Mouse (Mus musculus): ENCODE results near the gene Wwox. TPM values are rescaled to one million over a fixed set of nuclear protein-coding genes. Genes with fewer than 3 reads are reported as not detected.

The Wwox gene
- total RNA-seq, 2 experiments from 2014 or later, result 12.5 to 12.9 TPM

DNA sequence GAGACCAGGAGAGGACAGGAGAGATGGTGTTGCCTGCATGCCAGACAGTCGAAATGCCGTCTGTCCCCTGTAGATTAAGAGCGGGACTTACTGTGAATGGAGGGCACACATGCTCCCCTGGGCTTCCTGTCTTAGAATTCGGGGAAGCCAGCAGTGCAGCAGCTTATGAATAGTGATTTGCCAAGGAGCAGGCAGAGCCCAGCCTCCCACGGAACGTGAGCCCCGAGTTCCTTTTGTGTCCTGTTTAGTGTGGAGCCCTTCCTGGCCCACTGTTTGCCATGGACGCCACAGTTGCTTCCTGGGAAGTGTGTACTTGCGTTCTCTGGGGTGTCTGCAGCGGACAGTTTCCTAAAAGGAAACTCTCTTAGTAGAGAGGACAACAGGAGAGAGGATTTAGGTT lies 23.9 kb downstream of the Wwox start:
- DNase-seq, result no peak
- intact Hi-C loops (cut with DNase I), result no loop called here

DNA sequence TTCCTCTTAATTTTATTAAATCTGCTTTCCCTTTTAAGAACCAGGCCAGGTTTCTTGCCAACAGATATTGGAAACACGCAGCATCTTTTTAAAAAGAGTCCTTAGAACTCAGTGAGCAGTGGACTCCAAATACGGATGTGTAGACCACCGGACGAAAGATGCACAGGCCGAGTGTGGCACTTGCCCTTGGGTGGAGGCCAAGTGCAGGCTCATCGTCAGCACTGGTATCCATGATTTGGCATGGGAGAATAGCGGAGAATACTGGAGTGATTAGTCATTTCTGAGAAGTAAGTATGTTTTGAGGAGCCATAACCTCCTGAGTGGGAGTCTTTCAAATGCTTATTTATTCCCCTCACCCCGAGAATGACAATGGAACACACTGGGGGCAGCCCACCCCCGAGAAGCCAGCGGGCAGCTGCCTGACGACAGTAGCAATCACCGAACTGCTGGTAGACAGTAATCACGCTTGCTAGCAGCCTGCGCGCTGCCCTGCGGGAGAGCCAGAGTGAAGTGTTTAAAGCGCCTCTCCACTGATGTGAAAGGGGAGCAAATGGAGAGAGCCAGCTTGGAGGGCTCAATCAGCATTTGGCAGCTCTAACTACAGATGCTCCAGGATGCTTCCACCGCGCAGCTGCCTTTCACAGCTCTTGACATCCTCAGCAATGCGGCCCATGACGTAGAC lies 29.2 kb downstream of the Wwox start:
- peak; percentile 72 for DNase-seq
- intact Hi-C loops (cut with DNase I), result no loop called here

DNA sequence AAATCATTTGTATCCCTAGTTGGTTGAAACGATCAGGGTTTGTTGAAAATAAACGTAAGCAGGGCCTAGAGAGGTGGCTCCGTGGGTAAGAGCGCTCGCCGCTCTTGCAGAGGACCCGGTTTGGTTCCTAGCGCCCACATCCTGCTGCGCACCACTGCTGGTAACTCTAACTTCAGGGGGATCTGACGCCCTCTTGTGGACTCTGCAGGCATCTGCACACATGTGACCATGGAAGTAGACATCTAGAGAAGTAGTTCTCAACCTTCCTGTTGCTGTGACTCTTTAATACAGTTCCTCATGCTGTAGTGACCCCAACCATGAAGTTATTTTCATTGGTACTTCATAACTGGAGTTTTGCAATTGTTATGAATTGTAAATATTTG lies 29.7 kb downstream of the Wwox start:
- no peak for DNase-seq
- intact Hi-C loops (cut with DNase I), result no loop called here

DNA sequence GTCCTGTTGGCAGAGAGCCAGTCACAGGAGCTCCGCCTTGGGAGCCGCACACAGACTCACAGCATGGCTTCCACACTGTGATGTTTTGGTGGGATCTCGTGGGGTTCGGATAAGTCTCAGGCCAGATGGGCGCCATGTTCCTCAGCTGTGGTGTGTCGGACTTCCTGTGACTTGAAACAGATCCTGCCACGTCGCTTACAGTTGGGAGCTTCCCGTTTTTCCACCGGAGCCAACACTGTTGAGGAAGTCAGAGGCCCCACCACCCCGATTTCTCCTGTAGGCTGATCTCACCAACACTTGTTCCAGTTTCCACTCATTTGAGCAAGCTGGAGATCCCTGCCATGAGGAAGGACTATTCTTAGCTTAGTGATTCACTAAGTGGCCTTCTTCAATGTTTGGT lies 34.1 kb downstream of the Wwox start:
- intact Hi-C loops (cut with DNase I), result no loop called here
- no peak for DNase-seq

DNA sequence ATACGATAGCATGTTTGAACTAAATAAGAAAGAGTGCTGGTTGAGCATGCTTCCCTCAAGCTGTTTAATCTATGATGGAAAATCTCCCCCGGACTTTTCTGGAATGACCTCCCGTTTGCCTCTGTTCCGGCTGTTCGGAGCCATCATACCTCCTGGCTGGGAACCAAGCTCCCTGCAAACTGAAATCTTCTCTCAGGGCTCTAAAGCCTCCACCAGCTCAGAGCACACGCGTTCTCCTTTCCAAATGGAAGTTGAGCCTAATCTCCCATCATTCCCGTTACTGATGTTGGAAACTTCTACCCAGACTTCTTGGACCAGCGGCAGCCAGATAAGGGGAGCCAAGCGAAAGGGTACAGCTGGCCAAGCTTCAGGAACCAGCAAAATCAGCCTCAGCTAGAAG lies 37.5 kb downstream of the Wwox start:
- no peak for DNase-seq
- intact Hi-C loops (cut with DNase I), result no loop called here

- no peak for DNase-seq
- intact Hi-C loops (cut with DNase I), result no loop called here
Observed at GRCm38 (mm10) chr8:114477790-114478189, 38.3 kb downstream of the Wwox start.

GRCm38 (mm10) chr8:114479749-114480148 lies 40.3 kb downstream of the Wwox start:
- intact Hi-C loops (cut with DNase I), result no loop called here
- no peak for DNase-seq

DNA sequence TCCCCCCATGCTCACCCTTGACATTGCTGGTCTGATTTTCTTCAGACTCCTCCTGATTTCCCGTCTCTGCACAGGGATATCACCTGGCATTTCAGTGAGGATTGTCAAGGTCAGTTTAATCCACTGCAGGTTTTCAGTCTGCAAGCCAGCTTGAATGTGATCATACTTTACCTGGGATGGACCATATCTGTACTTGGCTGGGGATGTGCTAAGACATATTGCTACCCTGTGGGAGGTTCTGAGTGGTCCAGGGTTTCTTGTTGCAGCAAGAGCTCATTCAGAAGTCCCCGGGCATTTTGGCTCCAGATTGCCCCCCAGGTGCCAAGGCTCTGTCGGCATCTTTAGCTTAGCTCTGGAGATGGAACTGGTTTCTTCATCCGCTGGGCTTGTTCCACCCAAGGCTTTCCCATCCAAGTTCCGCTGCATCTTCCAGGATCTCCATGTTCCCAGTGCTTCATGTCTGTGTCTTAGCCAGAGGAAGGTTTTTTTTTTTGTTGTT lies 52.3 kb downstream of the Wwox start:
- intact Hi-C loops (cut with DNase I), result no loop called here
- DNase-seq, result peak; percentile 46

GRCm38 (mm10) chr8:114499448-114500144 lies 60.1 kb downstream of the Wwox start:
- intact Hi-C loops (cut with DNase I), result no loop called here
- DNase-seq, result no peak

DNA sequence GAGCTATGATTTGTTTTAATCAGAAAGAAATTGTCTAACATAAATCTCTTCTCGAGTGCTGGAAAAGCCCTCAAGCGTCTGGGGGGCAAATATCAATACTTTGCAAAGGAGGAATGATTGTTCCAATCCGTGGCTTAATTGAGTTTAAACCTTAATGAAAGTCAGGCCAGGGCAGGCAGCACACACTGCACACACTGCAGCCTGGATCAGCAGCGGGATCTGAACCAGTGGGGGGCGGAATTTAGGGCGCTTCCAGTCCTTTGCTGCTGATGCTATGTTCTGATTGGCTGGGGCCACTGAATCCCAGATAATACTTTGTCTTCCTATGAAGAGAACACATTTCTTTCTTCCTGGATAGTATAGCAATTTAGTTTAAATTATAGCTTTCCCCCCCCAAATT lies 62.5 kb downstream of the Wwox start:
- no peak for DNase-seq
- intact Hi-C loops (cut with DNase I), result no loop called here

- DNase-seq, result peak; percentile 8
- intact Hi-C loops (cut with DNase I), result no loop called here
Observed at GRCm38 (mm10) chr8:114503196-114503595, 63.7 kb downstream of the Wwox start.

DNA sequence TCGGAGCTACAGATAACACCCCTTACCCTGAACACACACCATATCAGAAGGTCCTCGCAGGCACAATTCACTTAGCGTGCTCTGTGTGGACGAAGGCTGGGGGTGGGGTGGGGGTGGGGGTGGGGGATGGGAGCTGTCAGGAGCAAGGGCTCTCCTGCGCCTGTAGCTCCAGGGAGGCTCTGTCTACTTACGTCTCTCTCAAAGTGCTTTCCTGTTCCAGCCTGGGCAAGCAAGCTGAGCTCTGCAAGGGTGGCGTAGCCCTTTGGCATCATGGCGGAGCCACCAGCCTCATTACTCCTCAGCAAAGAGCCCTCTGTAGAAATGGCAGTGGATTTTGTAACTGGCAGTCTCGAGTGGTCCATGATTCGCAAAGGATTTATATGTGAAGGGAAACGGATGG lies 65.4 kb downstream of the Wwox start:
- intact Hi-C loops (cut with DNase I), result no loop called here
- DNase-seq, result no peak

DNA sequence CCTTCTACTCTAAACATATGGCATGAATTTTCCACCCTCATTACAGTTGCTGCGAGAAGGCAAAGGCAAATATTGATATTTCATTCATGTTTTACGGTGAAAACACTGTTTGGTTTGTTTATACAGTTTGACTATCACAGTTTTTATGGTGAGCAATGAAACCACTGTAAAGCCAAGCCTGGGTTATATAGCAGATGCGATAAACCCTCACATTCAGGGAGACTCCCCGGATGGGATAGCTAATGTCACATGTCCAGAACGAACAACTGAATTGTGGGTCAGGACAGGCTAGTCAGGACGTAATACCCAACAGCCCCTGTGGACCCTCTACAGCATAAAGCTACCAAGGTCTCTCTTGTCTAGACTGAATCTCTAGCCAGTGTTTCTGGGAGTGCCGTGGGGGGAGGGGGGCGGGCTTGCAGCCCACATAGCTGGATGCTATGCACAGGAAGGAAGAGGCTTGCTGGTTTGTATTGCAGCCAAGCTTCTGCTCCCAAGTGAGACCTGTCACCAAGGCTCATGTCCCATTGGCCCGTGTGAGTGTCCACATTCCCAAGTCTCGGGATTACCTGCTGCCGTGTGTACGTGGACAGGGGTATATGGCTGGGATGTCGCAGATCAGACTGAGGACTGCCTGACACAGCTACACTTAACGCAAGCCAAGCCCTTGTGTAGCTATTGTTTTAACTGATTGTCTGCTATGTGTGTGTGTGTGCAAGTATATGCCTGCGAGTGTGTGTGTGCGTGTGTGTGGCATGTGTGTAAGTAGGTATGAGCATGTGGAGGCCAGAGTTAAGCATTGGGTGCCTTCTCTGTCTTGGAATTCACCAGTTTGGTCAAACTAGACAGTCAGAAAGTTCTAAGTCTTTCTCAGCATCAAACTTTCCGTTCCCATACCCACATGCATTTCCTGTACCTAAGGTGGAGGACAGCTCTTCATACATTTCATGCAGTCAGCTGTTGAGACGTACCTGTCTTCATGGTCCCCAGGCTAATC lies 66.2 kb downstream of the Wwox start:
- no peak for DNase-seq
- intact Hi-C loops (cut with DNase I), result no loop called here

DNA sequence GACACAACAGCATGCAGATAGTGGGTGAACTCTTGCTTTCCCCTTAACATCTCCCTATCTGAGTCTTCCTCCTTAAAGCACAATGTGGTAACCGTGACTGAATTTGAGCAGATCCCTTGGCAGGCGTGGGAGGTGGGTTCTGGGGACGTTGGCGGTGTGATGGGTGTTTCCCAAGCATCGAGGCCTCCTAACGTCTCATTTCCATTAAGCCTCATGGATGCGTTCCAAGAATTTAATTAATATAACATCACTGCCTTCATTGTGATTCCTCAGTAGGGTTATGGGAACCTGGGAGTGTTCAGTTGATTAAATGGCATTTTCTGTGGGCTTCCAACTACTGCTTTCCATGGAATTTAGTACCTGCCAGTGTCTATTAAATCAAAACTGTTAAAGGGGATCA lies 67.9 kb downstream of the Wwox start:
- peak; percentile 15 for DNase-seq
- intact Hi-C loops (cut with DNase I), result no loop called here

DNA sequence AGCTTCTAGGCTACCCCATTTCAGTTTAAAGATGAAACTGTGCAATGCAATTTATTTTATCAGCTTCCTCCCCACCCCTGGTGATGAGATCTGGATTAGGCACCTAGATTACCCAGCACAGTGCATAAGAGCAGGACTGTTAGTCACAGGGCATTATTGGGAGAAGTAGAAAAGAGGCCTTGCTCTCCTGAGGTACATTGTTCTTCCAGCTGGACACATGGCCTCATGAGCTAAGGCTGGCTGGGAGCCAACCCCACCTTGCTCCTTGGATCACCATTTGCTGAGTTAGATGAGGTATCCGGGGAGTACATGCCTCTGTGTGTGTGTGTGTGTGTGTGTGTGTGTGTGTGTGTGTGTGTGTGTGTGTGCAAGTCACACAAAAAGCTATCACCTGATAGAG lies 70.8 kb downstream of the Wwox start:
- peak; percentile 34 for DNase-seq
- intact Hi-C loops (cut with DNase I), result no loop called here

DNA sequence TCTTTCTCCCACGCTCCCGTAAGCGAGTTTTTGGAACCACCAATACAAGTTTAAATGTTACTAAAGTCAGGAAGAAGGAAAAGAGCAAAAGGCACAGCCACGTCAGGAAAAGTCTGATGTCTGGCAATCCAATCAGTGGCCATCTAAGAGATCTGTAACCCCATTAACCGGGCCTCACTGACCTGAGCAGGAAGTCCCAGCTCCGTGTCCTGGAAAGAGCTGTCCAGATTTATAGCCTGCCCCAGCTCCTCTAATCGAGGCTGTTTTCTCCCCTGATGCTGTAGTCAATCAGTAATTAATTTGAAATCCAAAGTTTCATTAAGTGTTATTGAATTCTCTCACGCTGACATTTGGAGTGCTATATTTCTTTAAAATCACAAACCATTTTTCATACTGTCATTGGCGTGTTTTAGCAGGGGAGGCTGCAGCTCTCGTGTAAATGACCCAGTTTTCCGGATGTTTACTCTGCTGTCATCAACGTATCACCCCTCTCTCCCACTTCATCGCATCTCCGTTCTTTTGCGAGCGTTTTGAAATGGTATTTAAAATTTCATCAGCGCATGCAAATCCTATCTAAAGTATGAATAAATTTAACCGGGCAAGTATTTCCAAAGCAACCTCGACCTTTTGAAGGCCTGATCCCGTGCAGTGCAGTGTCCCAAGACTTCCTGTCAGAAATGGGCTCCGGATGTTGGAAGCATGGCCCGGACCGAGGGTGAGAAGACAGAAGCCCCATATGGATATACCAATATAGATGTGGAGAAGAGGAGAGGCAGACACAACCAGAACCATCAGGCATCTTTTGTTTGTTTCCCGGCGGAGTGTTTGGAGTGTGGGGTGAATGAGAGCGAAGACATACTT lies 72.8 kb downstream of the Wwox start:
- intact Hi-C loops (cut with DNase I), result no loop called here
- no peak for DNase-seq

DNA sequence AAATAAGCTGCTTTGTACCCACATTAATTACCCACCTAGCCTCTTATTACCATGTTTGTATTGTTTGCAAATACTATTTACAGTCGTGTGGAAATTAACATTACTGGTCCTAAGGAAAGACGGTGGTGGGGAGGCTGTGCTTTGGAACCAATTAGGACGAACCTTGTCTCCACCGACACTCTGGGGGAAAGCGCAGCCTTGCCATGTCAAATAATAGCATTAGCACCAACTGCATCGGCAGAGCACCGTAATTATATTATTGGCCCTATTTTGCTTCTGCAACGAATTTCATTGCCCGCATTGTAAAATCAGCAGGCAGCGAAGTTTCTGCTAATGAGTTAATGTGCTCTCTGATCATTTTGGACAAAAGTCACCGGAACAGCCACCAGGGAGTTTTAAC lies 75.2 kb downstream of the Wwox start:
- no peak for DNase-seq
- intact Hi-C loops (cut with DNase I), result no loop called here

DNA sequence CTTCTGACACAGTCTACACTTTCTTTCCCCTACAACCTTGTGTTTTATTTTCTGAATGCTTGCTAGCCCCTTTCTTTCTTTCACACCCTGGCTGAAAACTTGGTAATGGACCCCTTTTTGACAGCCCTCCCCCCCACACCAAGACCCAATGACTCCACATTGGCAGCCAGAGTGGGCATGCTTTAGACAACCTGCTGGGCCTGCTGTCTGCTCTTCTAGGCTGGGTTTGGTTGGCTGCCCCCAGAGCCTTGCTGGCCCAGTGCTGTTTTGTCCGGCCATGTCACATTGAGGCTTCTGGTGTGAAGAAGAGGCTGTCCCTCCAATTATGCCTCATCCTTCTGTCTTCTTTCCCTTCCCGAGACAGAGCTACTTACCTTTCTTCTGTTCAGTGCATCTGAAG lies 83.6 kb downstream of the Wwox start:
- intact Hi-C loops (cut with DNase I), result no loop called here
- peak; percentile 30 for DNase-seq

- no peak for DNase-seq
- intact Hi-C loops (cut with DNase I), result no loop called here
Observed at GRCm38 (mm10) chr8:114526626-114527267, 87.3 kb downstream of the Wwox start.
